Mouse (Mus musculus) thymus, adult 2 months (tissue): ENCODE measurements around the gene Gm17545. TPM values are rescaled to one million over a fixed set of nuclear protein-coding genes. Genes with fewer than 3 reads are reported as not detected.

Experiments
- DNase-seq: peaks from one replicate; pipeline ENCODE4 v3.0.0; 2021
- H3K27ac ChIP-seq: fragments of 200-500 bp; 2 replicates; pipeline ENCODE4 v1.5.1; 2012; ENCODE audit warnings: low read length, control low read depth; ENCODE audit not compliant: control insufficient read depth, insufficient read depth
- H3K27me3 ChIP-seq: fragments of 200-500 bp; 2 replicates; pipeline ENCODE4 v1.6.1; 2012; ENCODE audit warnings: mild to moderate bottlenecking, low read length, moderate library complexity, mixed read lengths; ENCODE audit not compliant: control insufficient read depth, insufficient read depth
- H3K36me3 ChIP-seq: fragments of 200-500 bp; 2 replicates; pipeline ENCODE4 v1.6.1; 2012; ENCODE audit warnings: mild to moderate bottlenecking, low read length, moderate library complexity; ENCODE audit not compliant: control insufficient read depth, insufficient read depth
- H3K4me1 ChIP-seq: fragments of 200-500 bp; replicated peaks from 2 replicates; pipeline ENCODE4 v1.6.1; 2012; ENCODE audit warnings: low read length; ENCODE audit not compliant: control insufficient read depth, insufficient read depth
- H3K4me3 ChIP-seq: fragments of 200-500 bp; 2 replicates; pipeline ENCODE4 v1.5.1; 2012; ENCODE audit warnings: mild to moderate bottlenecking, low read length, control low read depth, moderate library complexity; ENCODE audit not compliant: control insufficient read depth, insufficient read depth
- CTCF ChIP-seq: fragments of 200-500 bp; IDR thresholded peaks from 2 replicates; pipeline ENCODE4 v1.5.1; 2012; ENCODE audit warnings: mild to moderate bottlenecking, control low read depth, low read length, moderate library complexity, borderline replicate concordance; ENCODE audit not compliant: control insufficient read depth, poor library complexity, insufficient read depth; ENCODE audit errors: extremely low read depth
- POLR2A ChIP-seq: fragments of 200-500 bp; IDR thresholded peaks from 2 replicates; pipeline ENCODE4 v1.6.1; 2012; ENCODE audit warnings: mild to moderate bottlenecking, low read length, control low read depth, moderate library complexity; ENCODE audit not compliant: control insufficient read depth, poor library complexity, insufficient read depth; ENCODE audit errors: extremely low read depth
- WGBS: fragments of 180-500 bp; shearing (Covaris S2); methylation state at CpG from one replicate; pipeline ENCODE4 v1.1.7; 2018; 5-methylcytosine and 5-hydroxymethylcytosine counted together
- polyA plus RNA-seq: library from polyadenylated mRNA; depleted of rRNA; stranded (reverse); fragments of >200 nt; gene quantifications from 2 replicates; pipeline ENCODE4 v1.2.3, GENCODE M21; 2012

The Gm17545 gene
- polyA plus RNA-seq, 1 experiment = not detected

DNA sequence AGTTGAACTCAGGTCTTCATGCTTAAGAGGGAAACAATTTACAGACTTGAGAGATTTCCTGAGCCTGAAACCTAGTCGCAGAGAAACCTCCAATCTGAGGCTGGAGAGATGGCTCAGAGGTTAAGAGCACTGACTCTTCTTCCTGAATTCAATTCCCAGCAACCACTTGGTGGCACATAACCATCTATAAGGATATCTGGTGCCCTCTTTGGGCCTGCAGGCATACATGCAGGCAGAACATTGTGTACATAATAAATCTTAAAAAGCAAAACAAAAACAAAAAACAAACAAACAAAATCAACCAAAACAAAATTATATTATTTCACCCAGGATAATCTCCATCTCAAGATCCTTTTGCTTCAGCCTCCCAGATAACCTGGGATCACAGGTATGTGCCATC is 15.3 kb upstream of the Gm17545 start:
- Histone ChIP-seq H3K4me1 (no peaks in the 10 kb centered on the region), H3K4me3 (no peak overlapping the region), H3K27ac (no peak overlapping the region), H3K27me3 (no peaks in the 10 kb centered on the region), H3K36me3 (0 out of 2 replicates have a peak, but pooled peaks cover 5% of the 10 kb centered on the region)
- no peak for TF ChIP-seq POLR2A
- TF ChIP-seq CTCF = no peak
- 89% methylated on average over 1 of the region's 1 CpGs for WGBS
- no peak for DNase-seq

DNA sequence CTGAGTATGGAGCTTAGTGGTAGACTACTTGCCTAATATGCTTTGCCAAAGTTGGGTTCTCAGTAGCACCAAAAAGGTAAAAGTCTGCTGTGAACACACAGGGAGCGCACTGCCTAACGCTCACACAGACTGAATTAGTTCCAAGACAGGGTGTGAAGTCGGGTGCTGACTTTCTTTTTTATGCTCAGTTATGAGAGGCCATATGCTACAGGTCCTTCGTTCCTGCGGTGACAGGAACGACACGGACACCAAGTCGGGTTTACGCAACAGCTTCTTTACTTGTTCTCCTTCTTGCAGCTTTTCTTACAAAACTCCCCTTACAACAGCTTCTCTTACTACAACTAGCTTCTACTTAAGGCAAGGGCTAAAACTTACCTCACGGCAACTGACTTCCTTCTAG is 10.9 kb upstream of the Gm17545 start:
- no peak for DNase-seq
- Histone ChIP-seq H3K27ac (no peak overlapping the region), H3K4me3 (no peak overlapping the region), H3K36me3 (peaks cover 17% of the 10 kb centered on the region), H3K4me1 (no peaks in the 10 kb centered on the region), H3K27me3 (no peaks in the 10 kb centered on the region)
- TF ChIP-seq POLR2A (no peak), CTCF (no peak)
- WGBS = 95% methylated on average over 10 of the region's 10 CpGs

DNA sequence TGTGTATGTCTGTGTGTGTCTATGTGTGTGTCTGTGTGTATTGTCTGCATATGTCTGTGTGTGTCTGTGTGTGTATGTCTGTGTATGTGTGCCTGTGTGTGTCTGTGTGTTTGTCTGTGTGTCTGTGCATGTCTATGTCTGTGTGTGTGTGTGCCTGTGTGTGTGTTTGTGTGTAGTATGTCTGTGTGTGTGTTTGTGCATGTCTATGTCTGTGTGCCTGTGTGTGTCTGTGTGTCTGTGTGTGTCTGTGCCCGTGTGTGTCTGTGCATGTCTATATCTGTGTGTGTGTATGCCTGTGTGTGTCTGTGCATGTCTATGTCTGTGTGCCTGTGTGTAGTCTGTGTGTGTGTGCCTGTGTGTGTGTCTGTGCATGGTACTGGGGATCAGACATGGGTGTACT is 9.0 kb upstream of the Gm17545 start:
- no peaks in the 10 kb centered on the region for H3K27me3 ChIP-seq
- 100% methylated on average over 1 of the region's 1 CpGs for WGBS
- no peaks in the 10 kb centered on the region for H3K4me1 ChIP-seq
- no peak for DNase-seq
- H3K36me3 ChIP-seq = peaks cover 36% of the 10 kb centered on the region
- H3K4me3 ChIP-seq = no peak overlapping the region
- no peak overlapping the region for H3K27ac ChIP-seq
- no peak for TF ChIP-seq POLR2A
- no peak for TF ChIP-seq CTCF

DNA sequence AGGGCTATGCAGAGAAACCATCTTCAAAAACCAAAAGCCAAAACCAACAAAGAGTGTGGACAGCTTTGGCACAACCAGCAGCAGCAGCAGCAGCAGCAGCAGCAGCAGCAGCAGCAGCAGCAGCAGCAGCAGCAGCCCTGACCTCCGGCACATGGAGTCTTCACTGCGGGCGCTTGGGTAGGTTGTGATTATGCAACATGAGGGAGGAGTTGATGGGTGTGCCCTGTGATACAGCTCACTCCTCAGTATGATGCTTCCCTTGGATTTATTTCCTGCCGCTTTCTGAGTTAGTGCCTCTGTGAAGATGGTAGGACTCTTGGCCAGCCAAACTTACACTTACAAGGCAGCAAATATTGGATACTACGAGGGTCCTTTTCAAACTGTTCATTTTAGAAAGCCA is 6.9 kb upstream of the Gm17545 start:
- Histone ChIP-seq H3K36me3 (peaks cover 46% of the 10 kb centered on the region), H3K4me1 (no peaks in the 10 kb centered on the region), H3K4me3 (no peak overlapping the region), H3K27me3 (no peaks in the 10 kb centered on the region), H3K27ac (no peak overlapping the region)
- 93% methylated on average over 5 of the region's 5 CpGs for WGBS
- DNase-seq = no peak
- TF ChIP-seq POLR2A = no peak

DNA sequence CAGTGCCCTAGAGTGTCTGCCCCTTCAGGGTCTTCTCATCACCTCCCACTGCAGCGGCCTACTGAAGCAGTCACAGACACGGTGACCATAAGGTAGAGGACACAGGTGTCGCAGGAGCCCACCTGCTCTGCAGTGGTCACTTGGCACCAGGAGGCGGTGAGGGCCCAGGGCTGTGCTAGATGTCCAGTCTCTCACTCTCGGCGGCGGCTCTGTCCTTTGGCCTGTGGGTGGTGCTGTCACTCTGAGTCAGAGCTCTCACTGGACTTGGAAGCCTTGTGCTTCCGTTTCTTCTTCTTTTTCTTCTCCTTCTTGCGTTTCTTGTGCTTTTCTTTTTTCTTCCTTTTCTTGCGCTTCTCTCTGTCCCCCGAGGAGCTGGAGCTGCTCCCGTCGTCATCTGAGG is 5.7 kb upstream of the Gm17545 start:
- DNase-seq = no peak
- Histone ChIP-seq H3K4me3 (no peak overlapping the region), H3K36me3 (peaks cover 57% of the 10 kb centered on the region), H3K27me3 (no peaks in the 10 kb centered on the region), H3K27ac (no peak overlapping the region), H3K4me1 (no peaks in the 10 kb centered on the region)
- WGBS = 96% methylated on average over 13 of the region's 13 CpGs
- no peak for TF ChIP-seq CTCF
- TF ChIP-seq POLR2A = no peak

DNA sequence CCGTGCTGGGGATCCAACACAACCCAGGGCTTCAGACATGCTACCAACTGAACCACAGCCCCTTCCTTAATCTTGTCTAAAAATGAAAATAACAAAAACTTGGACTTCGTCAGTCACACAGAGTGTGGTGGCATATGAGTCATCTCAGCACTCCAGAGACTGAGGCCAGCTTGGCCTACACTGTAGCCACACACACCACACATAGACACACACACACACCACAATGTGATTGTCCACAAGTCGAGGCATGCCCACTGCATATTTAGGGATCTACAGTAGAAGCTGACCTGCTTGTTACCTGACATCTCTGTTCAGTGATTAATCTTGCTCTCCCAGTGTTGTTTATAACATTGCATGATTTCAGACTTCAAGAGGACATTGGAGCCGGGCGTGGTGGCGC is 4.9 kb upstream of the Gm17545 start:
- 96% methylated on average over 6 of the region's 6 CpGs for WGBS
- H3K4me3 ChIP-seq = no peak overlapping the region
- peaks cover 62% of the 10 kb centered on the region for H3K36me3 ChIP-seq
- H3K27me3 ChIP-seq = no peaks in the 10 kb centered on the region
- no peaks in the 10 kb centered on the region for H3K4me1 ChIP-seq
- H3K27ac ChIP-seq = no peak overlapping the region
- TF ChIP-seq CTCF = no peak
- TF ChIP-seq POLR2A = no peak
- DNase-seq = no peak

DNA sequence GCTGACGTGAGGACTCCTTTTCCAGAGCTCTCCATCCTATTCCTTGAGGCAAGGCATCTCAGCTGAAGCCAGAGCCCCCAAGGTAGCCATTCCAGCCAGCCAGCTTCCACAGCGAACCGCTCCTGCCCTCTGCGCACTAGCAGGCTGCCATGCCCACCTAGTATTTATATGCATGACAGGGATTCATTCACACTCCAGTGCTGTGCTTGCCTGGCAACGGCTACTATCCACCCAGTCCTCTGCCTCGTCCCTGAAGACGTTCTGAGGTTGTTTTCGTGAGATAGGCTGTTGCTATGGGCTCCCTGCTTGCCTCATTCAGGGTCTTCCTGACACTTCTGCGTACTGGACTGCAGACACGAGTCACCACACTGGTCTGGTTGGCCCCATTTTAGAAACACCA is 1.4 kb upstream of the Gm17545 start:
- no peaks in the 10 kb centered on the region for H3K27me3 ChIP-seq
- H3K27ac ChIP-seq = no peak overlapping the region
- DNase-seq = no peak
- H3K36me3 ChIP-seq = peaks cover 82% of the 10 kb centered on the region
- H3K4me1 ChIP-seq = no peaks in the 10 kb centered on the region
- 97% methylated on average over 10 of the region's 10 CpGs for WGBS
- no peak for TF ChIP-seq CTCF
- no peak for TF ChIP-seq POLR2A
- no peak overlapping the region for H3K4me3 ChIP-seq
